Mouse (Mus musculus) midbrain, embryonic 14.5 days (tissue): ENCODE data around the gene Akr1a1. TPM values are rescaled to one million over a fixed set of nuclear protein-coding genes. Genes with fewer than 3 reads are reported as not detected.
"Not testable (repeated sequence)": the region's sequence is repeated elsewhere in the genome, so short reads cannot be mapped to it uniquely, and the experiment has no call there.

ENCODE experiments used
- ATAC-seq: fragments of 200-750 bp; cut with Nextera tagmentation; 2 replicates; pipeline ENCODE4 v1.8.0; 2017; ENCODE audit warnings: moderate number of reproducible peaks, moderate library complexity; ENCODE audit not compliant: low FRiP score, low TSS enrichment
- DNase-seq: peaks from one replicate; pipeline ENCODE4 v3.0.0-alpha.2; 2015
- H3K27ac ChIP-seq: fragments of 300-500 bp; sonication (generic); replicated peaks from 2 replicates; pipeline ENCODE4 v1.5.1; 2014; ENCODE audit warnings: mild to moderate bottlenecking, low read depth, low read length, moderate library complexity
- H3K27me3 ChIP-seq: fragments of 300-500 bp; sonication (generic); 2 replicates; pipeline ENCODE4 v1.6.1; 2014; ENCODE audit warnings: low read length, control low read depth, mixed read lengths; ENCODE audit not compliant: control insufficient read depth, insufficient read depth
- H3K36me3 ChIP-seq: fragments of 300-500 bp; sonication (generic); 2 replicates; pipeline ENCODE4 v1.6.1; 2014; ENCODE audit warnings: low read length, control low read depth; ENCODE audit not compliant: control insufficient read depth, insufficient read depth
- H3K4me1 ChIP-seq: fragments of 300-500 bp; sonication (generic); 2 replicates; pipeline ENCODE4 v1.6.1; 2014; ENCODE audit warnings: mild to moderate bottlenecking, antibody characterized with exemption, low read length, control low read depth; ENCODE audit not compliant: control insufficient read depth, insufficient read depth
- H3K4me2 ChIP-seq: fragments of 300-500 bp; sonication (generic); 2 replicates; pipeline ENCODE4 v1.6.1; 2014; ENCODE audit warnings: mild to moderate bottlenecking, low read length, moderate library complexity
- H3K4me3 ChIP-seq: fragments of 300-500 bp; sonication (generic); replicated peaks from 2 replicates; pipeline ENCODE4 v1.5.1; 2014; ENCODE audit warnings: low read depth, low read length
- H3K9ac ChIP-seq: fragments of 300-500 bp; sonication (generic); replicated peaks from 2 replicates; pipeline ENCODE4 v1.6.1; 2014; ENCODE audit warnings: mild to moderate bottlenecking, low read length, moderate library complexity
- H3K9me3 ChIP-seq: fragments of 300-500 bp; sonication (generic); 2 replicates; pipeline ENCODE4 v1.6.1; 2016; ENCODE audit warnings: low read length, control low read depth, mixed read lengths; ENCODE audit not compliant: control insufficient read depth
- WGBS: fragments of 180-500 bp; shearing (Covaris S2); extraction: QIAGEN DNeasy Blood & Tissue Kit; methylation state at CpG from one replicate; pipeline ENCODE4 v1.1.7; 2014; 5-methylcytosine and 5-hydroxymethylcytosine counted together
- polyA plus RNA-seq: library from polyadenylated mRNA; unstranded; fragments of >200 nt; fragmentation: Nextera tagmentation; extraction: Ambion mirVana; gene quantifications from 2 replicates; pipeline ENCODE4 v1.2.1, GENCODE M21; 2014

Gene Akr1a1
- polyA plus RNA-seq, 1 experiment from 2014 or later: 660 TPM

- Histone ChIP-seq H3K27ac (no peak overlapping the region), H3K4me3 (no peak overlapping the region), H3K9me3 (no peaks in the 10 kb centered on the region), H3K4me1 (no peaks in the 10 kb centered on the region), H3K4me2 (no peak overlapping the region), H3K27me3 (no peaks in the 10 kb centered on the region), H3K36me3 (no peaks in the 10 kb centered on the region), H3K9ac (no peak overlapping the region)
- DNase-seq (no peak), ATAC-seq (no peak)
- 70% methylated on average over 3 of the region's 3 CpGs for WGBS
Measured at GRCm38 (mm10) chr4:116668145-116668544, 16.7 kb upstream of the Akr1a1 start.

GRCm38 (mm10) chr4:116666625-116667024, 15.1 kb upstream of the Akr1a1 start:
- Histone ChIP-seq H3K27ac (no peak overlapping the region), H3K4me3 (no peak overlapping the region), H3K4me2 (no peak overlapping the region), H3K9me3 (no peaks in the 10 kb centered on the region), H3K4me1 (no peaks in the 10 kb centered on the region), H3K9ac (no peak overlapping the region), H3K36me3 (no peaks in the 10 kb centered on the region), H3K27me3 (no peaks in the 10 kb centered on the region)
- no peak for ATAC-seq
- WGBS: 64% methylated on average over 4 of the region's 4 CpGs
- no peak for DNase-seq

- DNase-seq (no peak), ATAC-seq (no peak)
- H3K27me3 ChIP-seq: no peaks in the 10 kb centered on the region
- no peaks in the 10 kb centered on the region for H3K36me3 ChIP-seq
- no peak overlapping the region for H3K4me2 ChIP-seq
- no peaks in the 10 kb centered on the region for H3K4me1 ChIP-seq
- no peak overlapping the region for H3K27ac ChIP-seq
- no peak overlapping the region for H3K4me3 ChIP-seq
- H3K9me3 ChIP-seq: no peaks in the 10 kb centered on the region
- 93% methylated on average over 1 of the region's 1 CpGs for WGBS
- no peak overlapping the region for H3K9ac ChIP-seq
Measured at GRCm38 (mm10) chr4:116661998-116662397, 10.5 kb upstream of the Akr1a1 start.

GRCm38 (mm10) chr4:116660829-116661228, 9.3 kb upstream of the Akr1a1 start:
- Histone ChIP-seq H3K27ac (no peak overlapping the region), H3K36me3 (no peaks in the 10 kb centered on the region), H3K27me3 (no peaks in the 10 kb centered on the region), H3K9ac (no peak overlapping the region), H3K4me1 (no peaks in the 10 kb centered on the region), H3K4me2 (no peak overlapping the region), H3K9me3 (no peaks in the 10 kb centered on the region), H3K4me3 (no peak overlapping the region)
- DNase-seq: no peak
- 81% methylated on average over 6 of the region's 6 CpGs for WGBS
- no peak for ATAC-seq

- not testable (repeated sequence) for H3K9me3 ChIP-seq, H3K4me2 ChIP-seq, H3K27ac ChIP-seq, H3K4me3 ChIP-seq, H3K9ac ChIP-seq, H3K27me3 ChIP-seq, DNase-seq, H3K36me3 ChIP-seq, ATAC-seq, H3K4me1 ChIP-seq
- 92% methylated on average over 6 of the region's 6 CpGs for WGBS
Measured at GRCm38 (mm10) chr4:116659916-116660315, 8.4 kb upstream of the Akr1a1 start.

GRCm38 (mm10) chr4:116659474-116659873, 8.0 kb upstream of the Akr1a1 start:
- Histone ChIP-seq H3K9ac (no peak overlapping the region), H3K4me2 (no peak overlapping the region), H3K36me3 (no peaks in the 10 kb centered on the region), H3K27me3 (no peaks in the 10 kb centered on the region), H3K4me1 (no peaks in the 10 kb centered on the region), H3K4me3 (no peak overlapping the region), H3K27ac (no peak overlapping the region), H3K9me3 (no peaks in the 10 kb centered on the region)
- WGBS: 87% methylated on average over 2 of the region's 2 CpGs
- ATAC-seq (no peak), DNase-seq (no peak)

- 45% methylated on average over 3 of the region's 3 CpGs for WGBS
- Histone ChIP-seq H3K27ac (no peak overlapping the region), H3K9me3 (no peaks in the 10 kb centered on the region), H3K4me1 (no peaks in the 10 kb centered on the region), H3K4me3 (no peak overlapping the region), H3K4me2 (no peak overlapping the region), H3K9ac (no peak overlapping the region), H3K27me3 (no peaks in the 10 kb centered on the region), H3K36me3 (no peaks in the 10 kb centered on the region)
- DNase-seq: no peak
- ATAC-seq: no peak
Measured at GRCm38 (mm10) chr4:116657971-116658370, 6.5 kb upstream of the Akr1a1 start.

GRCm38 (mm10) chr4:116655658-116656057, 4.2 kb upstream of the Akr1a1 start:
- ATAC-seq (no peak), DNase-seq (no peak)
- no peaks in the 10 kb centered on the region for H3K27me3 ChIP-seq
- no peaks in the 10 kb centered on the region for H3K9me3 ChIP-seq
- H3K4me1 ChIP-seq: no peaks in the 10 kb centered on the region
- H3K27ac ChIP-seq: no peak overlapping the region
- no peak overlapping the region for H3K4me2 ChIP-seq
- 79% methylated on average over 3 of the region's 3 CpGs for WGBS
- H3K4me3 ChIP-seq: no peak overlapping the region
- no peak overlapping the region for H3K9ac ChIP-seq
- no peaks in the 10 kb centered on the region for H3K36me3 ChIP-seq

GRCm38 (mm10) chr4:116655100-116655499, 3.6 kb upstream of the Akr1a1 start:
- WGBS: 77% methylated on average over 2 of the region's 2 CpGs
- H3K36me3 ChIP-seq: no peaks in the 10 kb centered on the region
- H3K27me3 ChIP-seq: no peaks in the 10 kb centered on the region
- no peak overlapping the region for H3K4me2 ChIP-seq
- H3K4me1 ChIP-seq: peaks cover 5% of the 10 kb centered on the region
- no peaks in the 10 kb centered on the region for H3K9me3 ChIP-seq
- no peak overlapping the region for H3K9ac ChIP-seq
- no peak for ATAC-seq
- no peak overlapping the region for H3K4me3 ChIP-seq
- H3K27ac ChIP-seq: no peak overlapping the region
- DNase-seq: no peak
